Comparison of ENCODE assay signal across 8 mouse cellular contexts in genomic region chr2:92374514-92374913, GRCm38 (mm10). TPM values are rescaled to one million over a fixed set of nuclear protein-coding genes. Genes with fewer than 3 reads are reported as not detected.
A peak's percentile ranks its signal among the peaks of the same experiment; 100 is the strongest.
DNase-seq lines count a peak whose midpoint lies in the region; TF ChIP-seq lines count a peak whose summit lies in the region.

Gene Pex16, plus strand, starts transcription at chr2:92374676.
Gene Large2, minus strand, starts transcription at chr2:92374869.

- peaks cover 28% of the 10 kb centered on the region for H3K4me1 ChIP-seq in testis, adult 2 months (ENCODE audit: control insufficient read depth, insufficient read depth, low read length)
- peaks cover 36% of the 10 kb centered on the region for H3K4me1 ChIP-seq in heart, embryonic 10.5 days

- H3K27me3 ChIP-seq in testis, adult 2 months (ENCODE audit: control insufficient read depth, insufficient read depth, low read length), result no peaks in the 10 kb centered on the region
- peaks cover 45% of the 10 kb centered on the region for H3K27me3 ChIP-seq in heart, embryonic 10.5 days (ENCODE audit: insufficient read depth, poor library complexity, severe bottlenecking)

- 3% methylated on average over 16 of the region's 16 CpGs for WGBS in heart, embryonic 10.5 days

- TF ChIP-seq CTCF in testis, adult 2 months (IDR thresholded peaks at IDR 0.05; ENCODE audit: control insufficient read depth, insufficient read depth, insufficient replicate concordance, low read depth, low read length), result no peak

- DNase-seq in testis, postnatal 10 days (ENCODE audit: low spot score), result no peak
- DNase-seq in cerebellum, adult 8-10 months, result peak; percentile 54
- peak; percentile 86 for DNase-seq in heart, embryonic 10.5 days (ENCODE audit: low spot score)
- peak; percentile 55 for DNase-seq in kidney, postnatal 10 days
- DNase-seq in lung, postnatal 10 days, result peak; percentile 57
- peak; percentile 25 for DNase-seq in spleen, adult 12 weeks (ENCODE audit: low spot score)
- DNase-seq in layer of hippocampus, adult 9-11 months, result no peak

- no peak for TF ChIP-seq POLR2A in testis, adult 2 months (IDR thresholded peaks at IDR 0.05; ENCODE audit: control insufficient read depth, low read depth, low read length)

- no peaks in the 10 kb centered on the region for H3K9me3 ChIP-seq in heart, embryonic 10.5 days

- H3K36me3 ChIP-seq in testis, adult 2 months (ENCODE audit: control insufficient read depth, insufficient read depth, low read length), result no peaks in the 10 kb centered on the region; the same call in 1 of the 2 replicates
- H3K36me3 ChIP-seq in heart, embryonic 10.5 days, result peaks cover 23% of the 10 kb centered on the region

- peak within 1 kb of the TSS; percentile 90 for H3K4me3 ChIP-seq in testis, adult 2 months (ENCODE audit: control insufficient read depth, low read depth, low read length)
- peak within 1 kb of the TSS; percentile 76 for H3K4me3 ChIP-seq in heart, embryonic 10.5 days

- peak within 1 kb of the TSS; percentile 83 for H3K27ac ChIP-seq in testis, adult 2 months (ENCODE audit: control insufficient read depth, insufficient read depth, low read depth, low read length)
- peak within 1 kb of the TSS; percentile 83 for H3K27ac ChIP-seq in heart, embryonic 10.5 days

RNA-seq across cellular contexts. Expression of gene Pex16, which starts in this region (rescaled TPM):
- 89.9 and 91.5 TPM in 2 replicates for polyA plus RNA-seq in testis, adult 2 months (2012; rRNA removed)
- polyA plus RNA-seq in heart, embryonic 10.5 days (2016; fragmentation: Nextera tagmentation; extraction: Ambion mirVana), result 19.0 and 19.2 TPM in 2 replicates

RNA-seq across cellular contexts. Expression of gene Large2, which starts in this region (rescaled TPM):
- polyA plus RNA-seq in testis, adult 2 months (2012; rRNA removed), result 11.2 and 11.8 TPM in 2 replicates
- polyA plus RNA-seq in heart, embryonic 10.5 days (2016; fragmentation: Nextera tagmentation; extraction: Ambion mirVana), result 1.6 and 7.0 TPM in 2 replicates

Comparison
In these comparisons a context has a peak if more than half of its experiments do, and no peak if none do; other contexts are left out.
1. DNase-seq: peak in cerebellum, adult 8-10 months (single experiment), heart, embryonic 10.5 days (single experiment), kidney, postnatal 10 days (single experiment), lung, postnatal 10 days (single experiment) and spleen, adult 12 weeks (single experiment); none in testis, postnatal 10 days (single experiment) and layer of hippocampus, adult 9-11 months (single experiment).